Mouse (Mus musculus): Measurements from ENCODE around the gene Bcl2l15. TPM values are rescaled to one million over a fixed set of nuclear protein-coding genes. Genes with fewer than 3 reads are reported as not detected.

Bcl2l15 gene
- polyA plus RNA-seq, 1 experiment: not detected

DNA sequence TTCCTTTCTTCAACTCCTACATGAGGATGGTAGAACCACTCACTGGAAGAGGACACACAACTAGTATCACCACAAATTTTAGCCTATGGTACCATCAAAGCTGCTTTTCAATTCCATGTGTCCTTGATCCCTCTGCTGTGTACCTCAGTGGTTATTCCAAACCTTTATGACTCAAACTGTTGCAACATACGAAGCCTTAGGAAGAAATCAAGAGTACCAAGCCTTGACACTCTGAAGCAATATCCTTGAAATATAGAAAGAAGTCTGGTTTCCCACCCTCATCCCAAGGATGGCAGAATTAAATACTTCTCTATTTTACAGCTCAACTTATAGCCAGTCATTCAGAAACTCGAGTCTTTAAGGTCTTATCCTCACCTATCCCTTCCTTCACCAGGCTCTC is 36.0 kb upstream of the Bcl2l15 start:
- no peak for TF ChIP-seq GATA1 (IDR thresholded peaks at IDR 0.05; ENCODE audit: borderline replicate concordance, low read length)
- TF ChIP-seq FLI1 (IDR thresholded peaks at IDR 0.05; ENCODE audit: low read length): no peak
- peaks cover 99% of the 10 kb centered on the region for H3K4me1 ChIP-seq

GRCm38 (mm10) chr3:103799507-103799906 is 32.9 kb upstream of the Bcl2l15 start:
- Histone ChIP-seq H3K4me3 (replicated peaks) (peak overlapping the region; percentile 46), H3K4me1 (peaks cover 97% of the 10 kb centered on the region), H3K36me3 (replicated peaks; ENCODE audit: low read length) (peaks cover 24% of the 10 kb centered on the region), H3K9me3 (no peaks in the 10 kb centered on the region), H3K27me3 (replicated peaks) (no peaks in the 10 kb centered on the region)
- TF ChIP-seq FLI1 (IDR thresholded peaks at IDR 0.05; ENCODE audit: low read length) (no peak), GATA1 (IDR thresholded peaks at IDR 0.05; ENCODE audit: borderline replicate concordance, low read length) (peak; percentile 89; the same call in 2 of the 3 replicates)

More for the DNA sequence above, 36.0 kb upstream of the Bcl2l15 start:
- no peak overlapping the region for H3K4me3 ChIP-seq (replicated peaks)
- H3K36me3 ChIP-seq (replicated peaks; ENCODE audit: low read length): peaks cover 3% of the 10 kb centered on the region
- no peaks in the 10 kb centered on the region for H3K27me3 ChIP-seq (replicated peaks)
- H3K9me3 ChIP-seq: no peaks in the 10 kb centered on the region

- TF ChIP-seq FLI1 (IDR thresholded peaks at IDR 0.05; ENCODE audit: low read length): peak; percentile 42; the same call in 1 of the 2 replicates
- no peak for TF ChIP-seq GATA1 (IDR thresholded peaks at IDR 0.05; ENCODE audit: borderline replicate concordance, low read length)
- peaks cover 96% of the 10 kb centered on the region for H3K4me1 ChIP-seq
- H3K36me3 ChIP-seq (replicated peaks; ENCODE audit: low read length): peaks cover 45% of the 10 kb centered on the region
- H3K9me3 ChIP-seq: no peaks in the 10 kb centered on the region
- no peaks in the 10 kb centered on the region for H3K27me3 ChIP-seq (replicated peaks)
- peak overlapping the region; percentile 87 for H3K4me3 ChIP-seq (replicated peaks)
These were observed 30.5 kb upstream of the Bcl2l15 start for GRCm38 (mm10) chr3:103801631-103802531.

- Histone ChIP-seq H3K4me3 (replicated peaks) (peak overlapping the region; percentile 79), H3K27me3 (replicated peaks) (no peaks in the 10 kb centered on the region), H3K9me3 (no peaks in the 10 kb centered on the region), H3K36me3 (replicated peaks; ENCODE audit: low read length) (peaks cover 55% of the 10 kb centered on the region), H3K4me1 (peaks cover 96% of the 10 kb centered on the region)
- TF ChIP-seq FLI1 (IDR thresholded peaks at IDR 0.05; ENCODE audit: low read length): no peak
These were observed 29.5 kb upstream of the Bcl2l15 start for GRCm38 (mm10) chr3:103802861-103803260.

DNA sequence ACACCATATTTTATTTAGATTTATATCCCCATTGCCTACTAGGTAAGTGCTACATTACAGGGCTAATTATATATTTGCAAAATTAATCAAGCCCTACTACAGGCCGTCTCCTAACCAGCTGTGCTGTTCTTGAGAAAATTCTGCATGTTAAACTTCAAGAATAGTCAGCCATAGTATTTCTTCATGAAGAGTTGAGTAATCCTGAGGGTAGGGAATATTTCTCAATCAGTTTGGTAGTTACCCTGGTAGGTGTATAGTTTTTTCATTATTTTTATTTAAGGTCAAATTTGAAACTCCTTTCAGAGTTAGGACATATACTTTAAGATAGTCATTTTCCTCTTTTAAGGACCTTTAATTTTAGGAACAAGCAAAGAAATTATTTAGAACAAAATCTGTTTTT is 26.7 kb upstream of the Bcl2l15 start:
- H3K4me1 ChIP-seq: peaks cover 71% of the 10 kb centered on the region
- TF ChIP-seq GATA1 (IDR thresholded peaks at IDR 0.05; ENCODE audit: borderline replicate concordance, low read length): no peak
- TF ChIP-seq FLI1 (IDR thresholded peaks at IDR 0.05; ENCODE audit: low read length): no peak
- H3K36me3 ChIP-seq (replicated peaks; ENCODE audit: low read length): peaks cover 54% of the 10 kb centered on the region

GRCm38 (mm10) chr3:103808891-103809798 is 23.3 kb upstream of the Bcl2l15 start, which contains the start of the genes Dclre1b, Ap4b1 and Gm43064:
Dclre1b (minus strand) TSS chr3:103809444.
Ap4b1 (plus strand) TSS chr3:103809520.
Gm43064 (plus strand) TSS chr3:103809573.
- Histone ChIP-seq H3K4me3 (replicated peaks) (peak within 1 kb of the TSS; percentile 97), H3K9me3 (no peaks in the 10 kb centered on the region), H3K27me3 (replicated peaks) (no peaks in the 10 kb centered on the region), H3K4me1 (peaks cover 68% of the 10 kb centered on the region), H3K36me3 (replicated peaks; ENCODE audit: low read length) (peaks cover 65% of the 10 kb centered on the region)
- TF ChIP-seq FLI1 (IDR thresholded peaks at IDR 0.05; ENCODE audit: low read length) (no peak), GATA1 (IDR thresholded peaks at IDR 0.05; ENCODE audit: borderline replicate concordance, low read length) (no peak)

More for the DNA sequence above, 26.7 kb upstream of the Bcl2l15 start:
- H3K4me3 ChIP-seq (replicated peaks): no peak overlapping the region
- no peaks in the 10 kb centered on the region for H3K9me3 ChIP-seq
- no peaks in the 10 kb centered on the region for H3K27me3 ChIP-seq (replicated peaks)

DNA sequence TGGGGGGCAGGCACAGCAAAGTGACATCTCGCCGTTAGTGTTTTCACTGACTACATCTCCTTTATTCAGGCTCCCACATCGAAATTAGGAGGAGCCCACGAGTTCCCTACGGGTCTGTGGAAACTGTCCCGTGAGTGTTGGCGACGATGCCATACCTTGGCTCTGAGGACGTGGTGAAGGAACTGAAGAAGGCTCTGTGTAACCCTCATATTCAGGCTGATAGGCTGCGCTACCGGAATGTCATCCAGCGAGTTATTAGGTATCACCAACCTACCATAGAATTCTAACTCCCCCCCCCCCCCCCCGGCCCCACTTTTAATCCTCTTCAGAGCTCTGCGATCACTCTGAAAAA is 22.6 kb upstream of the Bcl2l15 start:
- peaks cover 65% of the 10 kb centered on the region for H3K36me3 ChIP-seq (replicated peaks; ENCODE audit: low read length)
- TF ChIP-seq GATA1 (IDR thresholded peaks at IDR 0.05; ENCODE audit: borderline replicate concordance, low read length) (no peak), FLI1 (IDR thresholded peaks at IDR 0.05; ENCODE audit: low read length) (no peak)
- H3K4me1 ChIP-seq: peaks cover 65% of the 10 kb centered on the region
- H3K27me3 ChIP-seq (replicated peaks): no peaks in the 10 kb centered on the region
- H3K4me3 ChIP-seq (replicated peaks): peak overlapping the region; percentile 97
- no peaks in the 10 kb centered on the region for H3K9me3 ChIP-seq

DNA sequence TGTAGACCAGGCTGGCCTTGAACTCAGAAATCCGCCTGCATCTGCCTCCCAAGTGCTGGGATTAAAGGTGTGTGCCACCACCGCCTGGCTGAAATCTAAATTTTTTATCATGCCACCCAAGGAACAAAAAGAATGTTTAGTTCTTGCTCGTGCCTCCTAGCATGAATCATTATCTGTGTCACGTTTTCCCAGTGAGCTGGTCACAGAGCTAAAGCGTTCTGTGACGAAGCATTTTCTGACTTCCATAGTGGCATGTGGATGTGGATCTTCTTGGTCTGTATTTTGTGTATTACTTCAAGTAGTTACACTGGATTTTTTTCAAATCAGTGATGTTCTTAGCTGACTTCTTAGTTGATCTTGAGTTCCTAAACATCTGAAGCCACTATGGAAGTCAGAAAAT is 21.4 kb upstream of the Bcl2l15 start:
- H3K9me3 ChIP-seq: no peaks in the 10 kb centered on the region
- H3K4me3 ChIP-seq (replicated peaks): peak overlapping the region; percentile 86
- no peaks in the 10 kb centered on the region for H3K27me3 ChIP-seq (replicated peaks)
- TF ChIP-seq FLI1 (IDR thresholded peaks at IDR 0.05; ENCODE audit: low read length) (no peak), GATA1 (IDR thresholded peaks at IDR 0.05; ENCODE audit: borderline replicate concordance, low read length) (no peak)
- H3K36me3 ChIP-seq (replicated peaks; ENCODE audit: low read length): peaks cover 66% of the 10 kb centered on the region
- H3K4me1 ChIP-seq: peaks cover 63% of the 10 kb centered on the region

GRCm38 (mm10) chr3:103827548-103827947 is 4.9 kb upstream of the Bcl2l15 start:
- H3K36me3 ChIP-seq (replicated peaks; ENCODE audit: low read length): peaks cover 51% of the 10 kb centered on the region
- TF ChIP-seq GATA1 (IDR thresholded peaks at IDR 0.05; ENCODE audit: borderline replicate concordance, low read length) (no peak), FLI1 (IDR thresholded peaks at IDR 0.05; ENCODE audit: low read length) (no peak)
- no peaks in the 10 kb centered on the region for H3K9me3 ChIP-seq
- no peaks in the 10 kb centered on the region for H3K27me3 ChIP-seq (replicated peaks)
- H3K4me1 ChIP-seq: peaks cover 8% of the 10 kb centered on the region; the same call in 1 of the 2 replicates
- no peak overlapping the region for H3K4me3 ChIP-seq (replicated peaks)

Measured in megakaryocyte, embryonic 14.5 days (primary cell).